Comparison of ENCODE assay signal across 7 mouse cellular contexts in genomic region chr8:57487441-57488155, GRCm38 (mm10). TPM values are rescaled to one million over a fixed set of nuclear protein-coding genes. Genes with fewer than 3 reads are reported as not detected.
A peak's percentile ranks its signal among the peaks of the same experiment; 100 is the strongest.
DNase-seq lines count a peak whose midpoint lies in the region; ATAC-seq lines count a peak whose summit lies in the region.

Gene Sap30, minus strand, starts transcription at chr8:57487860.

- H3K4me1 ChIP-seq in intestine, embryonic 16.5 days (ENCODE audit: control insufficient read depth, insufficient read depth, low read length), result peaks cover 6% of the 10 kb centered on the region
- peaks cover 7% of the 10 kb centered on the region for H3K4me1 ChIP-seq in midbrain, embryonic 11.5 days (ENCODE audit: control insufficient read depth, insufficient read depth, low read length)

- intact Hi-C loops in left cerebral cortex, postnatal 36 days (cut with DNase I), result loop anchor here (2.0 to 5.0 kb wide), 2 partner anchors 23 to 50 kb away; partner anchors contain the start of gene Hmgb2

- peak within 1 kb of the TSS; percentile 82 for H3K9ac ChIP-seq in intestine, embryonic 16.5 days (ENCODE audit: low read depth, low read length)
- H3K9ac ChIP-seq in midbrain, embryonic 11.5 days (ENCODE audit: low read length), result peak within 1 kb of the TSS; percentile 96

- DNase-seq in adrenal gland, adult 8-10 months, result peak; percentile 99
- peak; percentile 100 for DNase-seq in embryo, embryonic 9.5 days (ENCODE audit: extremely low spot score)
- DNase-seq in gastrocnemius, postnatal 4 days (ENCODE audit: low spot score in 2 of 2), result peak; percentile 91 to 98
- peak; percentile 98 for DNase-seq in left cerebral cortex, postnatal 36 days (ENCODE audit: low spot score in 2 of 2)
- peak; percentile 100 for DNase-seq in midbrain, embryonic 11.5 days (ENCODE audit: low spot score, missing footprints)
- DNase-seq in skeletal muscle tissue, adult 2 months (ENCODE audit: low read depth, low spot score), result peak; percentile 94

- WGBS in intestine, embryonic 16.5 days, result under 1% methylated on average over 66 of the region's 66 CpGs
- WGBS in midbrain, embryonic 11.5 days, result under 1% methylated on average over 66 of the region's 66 CpGs

- H3K4me3 ChIP-seq in intestine, embryonic 16.5 days (ENCODE audit: low read length), result peak within 1 kb of the TSS; percentile 84
- H3K4me3 ChIP-seq in midbrain, embryonic 11.5 days (ENCODE audit: low read depth, low read length), result peak within 1 kb of the TSS; percentile 94

- peaks cover 2% of the 10 kb centered on the region; the same call in 1 of the 2 replicates for H3K36me3 ChIP-seq in intestine, embryonic 16.5 days (ENCODE audit: control insufficient read depth, insufficient read depth, low read length)
- no peaks in the 10 kb centered on the region; the same call in 1 of the 2 replicates for H3K36me3 ChIP-seq in midbrain, embryonic 11.5 days (ENCODE audit: control insufficient read depth, insufficient read depth, low read length)

- no peaks in the 10 kb centered on the region for H3K27me3 ChIP-seq in intestine, embryonic 16.5 days (replicated peaks; ENCODE audit: control insufficient read depth, insufficient read depth, low read length)
- H3K27me3 ChIP-seq in midbrain, embryonic 11.5 days (ENCODE audit: control insufficient read depth, insufficient read depth, low read length), result no peaks in the 10 kb centered on the region

- no peaks in the 10 kb centered on the region for H3K9me3 ChIP-seq in intestine, embryonic 16.5 days (ENCODE audit: control insufficient read depth, low read length)
- no peaks in the 10 kb centered on the region for H3K9me3 ChIP-seq in midbrain, embryonic 11.5 days (ENCODE audit: control insufficient read depth, low read length)

- ATAC-seq in intestine, embryonic 16.5 days, result peak; percentile 96
- peak; percentile 96 for ATAC-seq in midbrain, embryonic 11.5 days (ENCODE audit: low FRiP score)

- peak within 1 kb of the TSS; percentile 81 for H3K4me2 ChIP-seq in intestine, embryonic 16.5 days (ENCODE audit: low read depth, low read length)
- peak within 1 kb of the TSS; percentile 65 for H3K4me2 ChIP-seq in midbrain, embryonic 11.5 days

- peak within 1 kb of the TSS; percentile 95 for H3K27ac ChIP-seq in intestine, embryonic 16.5 days (ENCODE audit: low read length)
- peak within 1 kb of the TSS; percentile 95 for H3K27ac ChIP-seq in midbrain, embryonic 11.5 days (ENCODE audit: low read depth, low read length)

RNA-seq across cellular contexts. Expression of gene Sap30, which starts in this region (rescaled TPM):
- 10 to 100 TPM; 12.0 to 16.9 (median 12.8) TPM for total RNA-seq in adrenal gland, adult 8-10 months (2022)
- 10 to 100 TPM; 25.3 to 31.6 TPM for total RNA-seq in gastrocnemius, postnatal 4 days (2021)
- 20.6 and 21.7 TPM in 2 replicates for polyA plus RNA-seq in intestine, embryonic 16.5 days (2015; fragmentation: Nextera tagmentation; extraction: Ambion mirVana)
- total RNA-seq in left cerebral cortex, postnatal 36 days (2021), result 10 to 100 TPM in 1 of 2 experiments, 1 to 10 TPM in 1; 8.9 to 12.0 TPM
- 119 and 123 TPM in 2 replicates for polyA plus RNA-seq in midbrain, embryonic 11.5 days (2014; fragmentation: Nextera tagmentation; extraction: Ambion mirVana)

Comparison
In these comparisons a context has a peak if more than half of its experiments do, and no peak if none do; other contexts are left out.
1. Peak in every context shown above with its lines: DNase-seq, ATAC-seq, H3K4me3 ChIP-seq and H3K27ac ChIP-seq.